Mouse (Mus musculus) thymus, adult 18-20 months (tissue): ENCODE data around the gene Rae1.

Source experiments
- DNase-seq, 2 experiments: peaks; one replicate each; pipeline ENCODE4 v3.0.0; 2022; ENCODE audit warnings: mixed read lengths in 2 of 2

Rae1 gene

GRCm38 (mm10) chr2:172999630-173000284 lies at the start of gene Rae1:
Gene Rae1 (plus strand): TSS chr2:173000117.
- peak; percentile 97 for DNase-seq

- DNase-seq, result no peak
These were observed 49.7 kb upstream of the Rae1 start for GRCm38 (mm10) chr2:172950119-172950676.

- no peak for DNase-seq
These were observed 49.2 kb upstream of the Rae1 start for GRCm38 (mm10) chr2:172950722-172951121.

- DNase-seq, result no peak
These were observed 47.9 kb upstream of the Rae1 start for GRCm38 (mm10) chr2:172951976-172952375.

- no peak for DNase-seq
These were observed 41.3 kb upstream of the Rae1 start for GRCm38 (mm10) chr2:172958579-172958978.

- no peak for DNase-seq
These were observed 40.7 kb upstream of the Rae1 start for GRCm38 (mm10) chr2:172959006-172959768.

GRCm38 (mm10) chr2:172960350-172960749 lies 39.6 kb upstream of the Rae1 start:
- DNase-seq, result no peak

- DNase-seq, result no peak
These were observed 38.7 kb upstream of the Rae1 start for GRCm38 (mm10) chr2:172961211-172961610.

GRCm38 (mm10) chr2:172965249-172965648 lies 34.7 kb upstream of the Rae1 start:
- no peak for DNase-seq

- no peak for DNase-seq
These were observed 33.4 kb upstream of the Rae1 start for GRCm38 (mm10) chr2:172966480-172966879.

- DNase-seq, result no peak
These were observed 28.1 kb upstream of the Rae1 start for GRCm38 (mm10) chr2:172971865-172972264.

GRCm38 (mm10) chr2:172973806-172974565 lies 25.9 kb upstream of the Rae1 start:
- no peak for DNase-seq

- no peak for DNase-seq
These were observed 25.2 kb upstream of the Rae1 start for GRCm38 (mm10) chr2:172974701-172975100.

- DNase-seq, result no peak
These were observed 24.8 kb upstream of the Rae1 start for GRCm38 (mm10) chr2:172975159-172975558.

GRCm38 (mm10) chr2:172976661-172977238 lies 23.2 kb upstream of the Rae1 start:
- DNase-seq, result peak; percentile 47 to 74

GRCm38 (mm10) chr2:172977409-172978130 lies 22.3 kb upstream of the Rae1 start, which contains the start of gene Spo11:
Gene Spo11 (plus strand): TSS chr2:172977700.
- peak; percentile 90 to 95 for DNase-seq

- no peak for DNase-seq
These were observed 21.7 kb upstream of the Rae1 start for GRCm38 (mm10) chr2:172978131-172978633.

GRCm38 (mm10) chr2:172979666-172980345 lies 20.1 kb upstream of the Rae1 start:
- no peak for DNase-seq

- peak in 1 of 2 experiments; percentile 46 for DNase-seq
These were observed 16.9 kb upstream of the Rae1 start for GRCm38 (mm10) chr2:172982776-172983561.

GRCm38 (mm10) chr2:172990161-172990560 lies 9.8 kb upstream of the Rae1 start:
- no peak for DNase-seq
